Mouse (Mus musculus) heart, embryonic 13.5 days (tissue): ENCODE measurements around the gene Cacna1g. TPM values are rescaled to one million over a fixed set of nuclear protein-coding genes. Genes with fewer than 3 reads are reported as not detected.
"Not testable (repeated sequence)": the region's sequence is repeated elsewhere in the genome, so short reads cannot be mapped to it uniquely, and the experiment has no call there.

ENCODE experiments used
- ATAC-seq: fragments of 200-750 bp; cut with Nextera tagmentation; 2 replicates; pipeline ENCODE4 v1.8.0; 2017; ENCODE audit warnings: moderate TSS enrichment; ENCODE audit not compliant: insufficient number of reproducible peaks, low FRiP score, low TSS enrichment; ENCODE audit errors: extremely low read depth
- H3K27ac ChIP-seq: fragments of 300-500 bp; sonication (generic); replicated peaks from 2 replicates; pipeline ENCODE4 v1.5.1; 2015; ENCODE audit warnings: moderate library complexity, mild to moderate bottlenecking, inconsistent platforms
- H3K27me3 ChIP-seq: fragments of 300-500 bp; sonication (generic); replicated peaks from 2 replicates; pipeline ENCODE4 v1.6.1; 2015; ENCODE audit warnings: mild to moderate bottlenecking, inconsistent platforms
- H3K36me3 ChIP-seq: fragments of 300-500 bp; sonication (generic); 2 replicates; pipeline ENCODE4 v1.6.1; 2015; ENCODE audit warnings: mild to moderate bottlenecking, inconsistent platforms
- H3K4me1 ChIP-seq: fragments of 300-500 bp; sonication (generic); 2 replicates; pipeline ENCODE4 v1.6.1; 2015; ENCODE audit warnings: inconsistent platforms
- H3K4me2 ChIP-seq: fragments of 300-500 bp; sonication (generic); 2 replicates; pipeline ENCODE4 v1.6.1; 2015; ENCODE audit warnings: inconsistent platforms, mild to moderate bottlenecking, moderate library complexity
- H3K4me3 ChIP-seq: fragments of 300-500 bp; sonication (generic); 2 replicates; pipeline ENCODE4 v1.5.1; 2015; ENCODE audit warnings: moderate library complexity, mild to moderate bottlenecking, inconsistent platforms
- H3K9ac ChIP-seq: fragments of 300-500 bp; sonication (generic); 2 replicates; pipeline ENCODE4 v1.6.1; 2015; ENCODE audit warnings: inconsistent platforms, mild to moderate bottlenecking, moderate library complexity
- H3K9me3 ChIP-seq: fragments of 300-500 bp; sonication (generic); 2 replicates; pipeline ENCODE4 v1.6.1; 2016; ENCODE audit warnings: inconsistent platforms
- WGBS: fragments of 180-500 bp; shearing (Covaris S2); methylation state at CpG from one replicate; pipeline ENCODE4 v1.1.7; 2015; ENCODE audit warnings: mixed read lengths; 5-methylcytosine and 5-hydroxymethylcytosine counted together
- polyA plus RNA-seq: library from polyadenylated mRNA; unstranded; fragments of >200 nt; fragmentation: Nextera tagmentation; extraction: Ambion mirVana; gene quantifications from 2 replicates; pipeline ENCODE4 v1.2.1, GENCODE M21; 2015

Cacna1g gene
- polyA plus RNA-seq, 1 experiment from 2014 or later = 3.4 TPM

- peaks cover 30% of the 10 kb centered on the region for H3K4me1 ChIP-seq
- no peak for ATAC-seq
- no peak overlapping the region for H3K4me2 ChIP-seq
- H3K4me3 ChIP-seq = no peak overlapping the region
- H3K27ac ChIP-seq = no peak overlapping the region
- no peaks in the 10 kb centered on the region for H3K9me3 ChIP-seq
- no peak overlapping the region for H3K9ac ChIP-seq
- H3K27me3 ChIP-seq = peaks cover 42% of the 10 kb centered on the region
- no peaks in the 10 kb centered on the region for H3K36me3 ChIP-seq
- 76% methylated on average over 10 of the region's 10 CpGs for WGBS
Measured at GRCm38 (mm10) chr11:94403757-94404156, 70.2 kb downstream of the Cacna1g start.

- 57% methylated on average over 5 of the region's 5 CpGs for WGBS
- no peaks in the 10 kb centered on the region for H3K36me3 ChIP-seq
- no peak overlapping the region for H3K9ac ChIP-seq
- peaks cover 26% of the 10 kb centered on the region for H3K4me1 ChIP-seq
- no peak for ATAC-seq
- no peaks in the 10 kb centered on the region for H3K9me3 ChIP-seq
- H3K27ac ChIP-seq = no peak overlapping the region
- H3K4me2 ChIP-seq = no peak overlapping the region
- H3K4me3 ChIP-seq = no peak overlapping the region
- peaks cover 46% of the 10 kb centered on the region for H3K27me3 ChIP-seq
Measured at GRCm38 (mm10) chr11:94402731-94403130, 71.3 kb downstream of the Cacna1g start.

- not testable (repeated sequence) for H3K4me3 ChIP-seq, H3K9ac ChIP-seq, H3K9me3 ChIP-seq, H3K4me2 ChIP-seq, H3K36me3 ChIP-seq, ATAC-seq, H3K27ac ChIP-seq
- Histone ChIP-seq H3K4me1 (peaks cover 19% of the 10 kb centered on the region), H3K27me3 (peaks cover 42% of the 10 kb centered on the region)
- 85% methylated on average over 4 of the region's 4 CpGs for WGBS
Measured at GRCm38 (mm10) chr11:94402029-94402428, 72.0 kb downstream of the Cacna1g start.

- Histone ChIP-seq H3K9me3 (no peaks in the 10 kb centered on the region), H3K36me3 (no peaks in the 10 kb centered on the region), H3K27me3 (peaks cover 34% of the 10 kb centered on the region), H3K27ac (no peak overlapping the region), H3K9ac (no peak overlapping the region), H3K4me2 (no peak overlapping the region), H3K4me3 (no peak overlapping the region), H3K4me1 (peaks cover 13% of the 10 kb centered on the region)
- WGBS = 65% methylated on average over 6 of the region's 6 CpGs
- no peak for ATAC-seq
Measured at GRCm38 (mm10) chr11:94400996-94401395, 73.0 kb downstream of the Cacna1g start.

- Histone ChIP-seq H3K4me2 (no peak overlapping the region), H3K4me1 (peaks cover 9% of the 10 kb centered on the region; the same call in 1 of the 2 replicates), H3K36me3 (no peaks in the 10 kb centered on the region), H3K27me3 (peaks cover 56% of the 10 kb centered on the region), H3K9ac (no peak overlapping the region), H3K9me3 (no peaks in the 10 kb centered on the region), H3K4me3 (no peak overlapping the region), H3K27ac (no peak overlapping the region)
- ATAC-seq = no peak
- 39% methylated on average over 7 of the region's 7 CpGs for WGBS
Measured at GRCm38 (mm10) chr11:94394107-94394506, 79.9 kb downstream of the Cacna1g start.

- not testable (repeated sequence) for H3K36me3 ChIP-seq, H3K4me1 ChIP-seq, H3K9ac ChIP-seq, H3K27ac ChIP-seq, H3K4me3 ChIP-seq, H3K4me2 ChIP-seq, ATAC-seq, H3K9me3 ChIP-seq
- WGBS = 77% methylated on average over 4 of the region's 4 CpGs
- peaks cover 59% of the 10 kb centered on the region for H3K27me3 ChIP-seq
Measured at GRCm38 (mm10) chr11:94393490-94393889, 80.5 kb downstream of the Cacna1g start.

- no peak within 1 kb of the TSS for H3K27ac ChIP-seq
- H3K4me2 ChIP-seq = peak within 1 kb of the TSS; percentile 75
- no peak for ATAC-seq
- no peaks in the 10 kb centered on the region for H3K9me3 ChIP-seq
- WGBS = 6% methylated on average over 20 of the region's 20 CpGs
- peak within 1 kb of the TSS; percentile 73 for H3K9ac ChIP-seq
- H3K4me3 ChIP-seq = peak within 1 kb of the TSS; percentile 49
- H3K36me3 ChIP-seq = no peaks in the 10 kb centered on the region
- peaks cover 54% of the 10 kb centered on the region for H3K27me3 ChIP-seq
- H3K4me1 ChIP-seq = peaks cover 9% of the 10 kb centered on the region; the same call in 1 of the 2 replicates
Measured at GRCm38 (mm10) chr11:94392672-94393109, 81.3 kb downstream of the Cacna1g start, which contains the start of gene Abcc3. Gene Abcc3 (minus strand): TSS chr11:94392997.

- H3K4me1 ChIP-seq = peaks cover 12% of the 10 kb centered on the region
- no peak overlapping the region for H3K27ac ChIP-seq
- H3K27me3 ChIP-seq = peaks cover 54% of the 10 kb centered on the region
- no peaks in the 10 kb centered on the region for H3K9me3 ChIP-seq
- ATAC-seq = no peak
- WGBS = 83% methylated on average over 10 of the region's 10 CpGs
- no peaks in the 10 kb centered on the region for H3K36me3 ChIP-seq
- H3K9ac ChIP-seq = no peak overlapping the region
- no peak overlapping the region for H3K4me2 ChIP-seq
- H3K4me3 ChIP-seq = no peak overlapping the region
Measured at GRCm38 (mm10) chr11:94391661-94392060, 82.3 kb downstream of the Cacna1g start.

- H3K27me3 ChIP-seq = peaks cover 54% of the 10 kb centered on the region
- no peaks in the 10 kb centered on the region for H3K9me3 ChIP-seq
- H3K9ac ChIP-seq = no peak overlapping the region
- peaks cover 20% of the 10 kb centered on the region for H3K4me1 ChIP-seq
- H3K36me3 ChIP-seq = no peaks in the 10 kb centered on the region
- H3K4me3 ChIP-seq = no peak overlapping the region
- 81% methylated on average over 6 of the region's 6 CpGs for WGBS
- H3K27ac ChIP-seq = no peak overlapping the region
- no peak for ATAC-seq
- no peak overlapping the region for H3K4me2 ChIP-seq
Measured at GRCm38 (mm10) chr11:94390825-94391224, 83.2 kb downstream of the Cacna1g start.

GRCm38 (mm10) chr11:94389724-94390396 is 84.1 kb downstream of the Cacna1g start:
- Histone ChIP-seq H3K27ac (no peak overlapping the region), H3K4me2 (no peak overlapping the region), H3K36me3 (no peaks in the 10 kb centered on the region), H3K9me3 (no peaks in the 10 kb centered on the region), H3K4me3 (no peak overlapping the region), H3K9ac (no peak overlapping the region), H3K27me3 (peaks cover 54% of the 10 kb centered on the region), H3K4me1 (peaks cover 25% of the 10 kb centered on the region)
- no peak for ATAC-seq
- WGBS = 60% methylated on average over 6 of the region's 6 CpGs

- no peak overlapping the region for H3K9ac ChIP-seq
- no peak overlapping the region for H3K4me3 ChIP-seq
- peaks cover 21% of the 10 kb centered on the region for H3K4me1 ChIP-seq
- H3K9me3 ChIP-seq = no peaks in the 10 kb centered on the region
- WGBS = 69% methylated on average over 4 of the region's 4 CpGs
- no peak overlapping the region for H3K27ac ChIP-seq
- H3K36me3 ChIP-seq = no peaks in the 10 kb centered on the region
- no peak overlapping the region for H3K4me2 ChIP-seq
- peaks cover 53% of the 10 kb centered on the region for H3K27me3 ChIP-seq
- ATAC-seq = no peak
Measured at GRCm38 (mm10) chr11:94389021-94389420, 85.0 kb downstream of the Cacna1g start.

GRCm38 (mm10) chr11:94387756-94388155 is 86.2 kb downstream of the Cacna1g start:
- Histone ChIP-seq H3K27me3 (peaks cover 52% of the 10 kb centered on the region), H3K4me3 (no peak overlapping the region), H3K4me1 (peaks cover 21% of the 10 kb centered on the region), H3K27ac (no peak overlapping the region), H3K9me3 (no peaks in the 10 kb centered on the region), H3K9ac (no peak overlapping the region), H3K36me3 (no peaks in the 10 kb centered on the region), H3K4me2 (no peak overlapping the region)
- no peak for ATAC-seq
- WGBS = 61% methylated on average over 4 of the region's 4 CpGs
